Mouse (Mus musculus) thymus, postnatal 36 days (tissue): ENCODE data around the gene G6pc3.
"Not testable (repeated sequence)": the region's sequence is repeated elsewhere in the genome, so short reads cannot be mapped to it uniquely, and the experiment has no call there.

Experiments used
- DNase-seq, 2 experiments: peaks; one replicate each; pipeline ENCODE4 v3.0.0; 2022; ENCODE audit warnings: mixed read lengths in 2 of 2

G6pc3 gene

GRCm38 (mm10) chr11:102189461-102190436 is at the start of gene G6pc3:
Gene G6pc3 (plus strand): TSS chr11:102189620.
- peak; percentile 67 to 76 for DNase-seq

GRCm38 (mm10) chr11:102140508-102140907 is 48.9 kb upstream of the G6pc3 start:
- DNase-seq, result peak in 1 of 2 experiments; percentile 35

- DNase-seq, result no peak
These were observed 47.1 kb upstream of the G6pc3 start for GRCm38 (mm10) chr11:102142355-102142754.

- no peak for DNase-seq
These were observed 44.4 kb upstream of the G6pc3 start for GRCm38 (mm10) chr11:102144957-102145470.

GRCm38 (mm10) chr11:102145471-102146001 is 43.9 kb upstream of the G6pc3 start, which contains the start of gene Nags:
Gene Nags (plus strand): TSS chr11:102145513.
- DNase-seq, result no peak

GRCm38 (mm10) chr11:102146005-102146404 is 43.4 kb upstream of the G6pc3 start:
- DNase-seq, result no peak

- no peak for DNase-seq
These were observed 42.9 kb upstream of the G6pc3 start for GRCm38 (mm10) chr11:102146531-102146930.

- no peak for DNase-seq
These were observed 42.0 kb upstream of the G6pc3 start for GRCm38 (mm10) chr11:102147213-102147989.

GRCm38 (mm10) chr11:102156039-102156785 is 33.2 kb upstream of the G6pc3 start, which contains the start of gene Tmem101:
Gene Tmem101 (minus strand): TSS chr11:102156404.
- peak; percentile 75 to 79 for DNase-seq

- DNase-seq, result no peak
These were observed 32.7 kb upstream of the G6pc3 start for GRCm38 (mm10) chr11:102156786-102157089.

- DNase-seq, result not testable (repeated sequence)
These were observed 31.4 kb upstream of the G6pc3 start for GRCm38 (mm10) chr11:102158024-102158423.

GRCm38 (mm10) chr11:102159781-102160180 is 29.6 kb upstream of the G6pc3 start:
- DNase-seq, result no peak

- no peak for DNase-seq
These were observed 23.3 kb upstream of the G6pc3 start for GRCm38 (mm10) chr11:102165971-102166722.

GRCm38 (mm10) chr11:102167539-102167938 is 21.9 kb upstream of the G6pc3 start:
- DNase-seq, result no peak

- no peak for DNase-seq
These were observed 20.7 kb upstream of the G6pc3 start for GRCm38 (mm10) chr11:102168689-102169088.

- DNase-seq, result no peak
These were observed 9.6 kb upstream of the G6pc3 start for GRCm38 (mm10) chr11:102179836-102180235.

GRCm38 (mm10) chr11:102184253-102184645 is 5.2 kb upstream of the G6pc3 start:
- DNase-seq, result no peak

- peak; percentile 98 to 99 for DNase-seq
These were observed 4.5 kb upstream of the G6pc3 start, which contains the start of gene Lsm12 for GRCm38 (mm10) chr11:102184646-102185495. Gene Lsm12 (minus strand): TSS chr11:102185296.

- DNase-seq, result no peak
These were observed 3.7 kb upstream of the G6pc3 start for GRCm38 (mm10) chr11:102185677-102186076.

- no peak for DNase-seq
These were observed 3.2 kb upstream of the G6pc3 start for GRCm38 (mm10) chr11:102186235-102186634.
